Mouse (Mus musculus) CD4-positive, CD25-positive, alpha-beta regulatory T cell, adult 2 months (primary cell): Measurements from ENCODE around the gene Mkrn3.

ENCODE experiments used
- DNase-seq: peaks from one replicate; pipeline ENCODE4 v3.0.0-alpha.2; 2012; ENCODE audit warnings: low read depth, low spot score

Mkrn3 gene

GRCm38 (mm10) chr7:62378529-62378928, 41.4 kb downstream of the Mkrn3 start:
- no peak for DNase-seq

GRCm38 (mm10) chr7:62377313-62377712, 42.6 kb downstream of the Mkrn3 start:
- DNase-seq, result no peak

GRCm38 (mm10) chr7:62376510-62377304, 43.2 kb downstream of the Mkrn3 start, which contains the start of gene Magel2:
TSS of gene Magel2 (plus strand) at chr7:62377010.
- no peak for DNase-seq

GRCm38 (mm10) chr7:62375658-62376057, 44.3 kb downstream of the Mkrn3 start:
- no peak for DNase-seq
